14 mouse cellular contexts compared by ENCODE assay signal in genomic region chr14:11857928-11858481, GRCm38 (mm10).
A peak's percentile ranks its signal among the peaks of the same experiment; 100 is the strongest.
DNase-seq lines count a peak whose midpoint lies in the region; ATAC-seq and TF ChIP-seq lines count a peak whose summit lies in the region.
"Had no signal": no experiment of that assay in that cellular context is flagged by ENCODE, and none has a peak within 500 bp of the region (broad histone marks: within the 10 kb centered on the region; RNA-seq: fewer than 3 reads in every experiment).

No protein-coding gene starts in this region.

- no peak overlapping the region; the same call in 1 of the 2 replicates for H3K27ac ChIP-seq in intestine, postnatal 0 days (ENCODE audit: low read depth, low read length)
- no peak overlapping the region for H3K27ac ChIP-seq in intestine, embryonic 16.5 days (ENCODE audit: low read length)
- no peak overlapping the region for H3K27ac ChIP-seq in embryonic facial prominence, embryonic 10.5 days (replicated peaks)
- H3K27ac ChIP-seq: hindbrain, postnatal 0 days; neural tube, embryonic 13.5 days had no signal

- ATAC-seq in intestine, postnatal 0 days, result peak; percentile 33; the same call in 1 of the 2 replicates
- no peak for ATAC-seq in intestine, embryonic 16.5 days
- ATAC-seq: forebrain, postnatal 0 days; hindbrain, postnatal 0 days; midbrain, embryonic 16.5 days had no signal

- no peak overlapping the region for H3K9ac ChIP-seq in intestine, postnatal 0 days (ENCODE audit: low read depth, low read length)
- H3K9ac ChIP-seq in intestine, embryonic 16.5 days (ENCODE audit: low read depth, low read length), result no peak overlapping the region
- H3K9ac ChIP-seq: forebrain, postnatal 0 days; neural tube, embryonic 13.5 days had no signal

- H3K4me2 ChIP-seq in intestine, postnatal 0 days (replicated peaks; ENCODE audit: low read depth), result no peak overlapping the region
- H3K4me2 ChIP-seq in intestine, embryonic 16.5 days (ENCODE audit: low read depth, low read length), result no peak overlapping the region
- H3K4me2 ChIP-seq: neural tube, embryonic 13.5 days had no signal

- H3K4me3 ChIP-seq in intestine, postnatal 0 days (ENCODE audit: low read depth, low read length), result no peak overlapping the region
- H3K4me3 ChIP-seq in intestine, embryonic 16.5 days (ENCODE audit: low read length), result no peak overlapping the region
- no peak overlapping the region for H3K4me3 ChIP-seq in embryonic facial prominence, embryonic 10.5 days
- H3K4me3 ChIP-seq: neural tube, embryonic 13.5 days had no signal

- no peak for TF ChIP-seq CTCF in intestine, postnatal 0 days (IDR thresholded peaks at IDR 0.05; ENCODE audit: low read depth)

- H3K36me3 ChIP-seq in intestine, postnatal 0 days (ENCODE audit: control insufficient read depth, insufficient read depth), result no peaks in the 10 kb centered on the region
- no peaks in the 10 kb centered on the region for H3K36me3 ChIP-seq in intestine, embryonic 16.5 days (ENCODE audit: control insufficient read depth, insufficient read depth, low read length)
- no peaks in the 10 kb centered on the region for H3K36me3 ChIP-seq in embryonic facial prominence, embryonic 10.5 days (replicated peaks)
- H3K36me3 ChIP-seq: neural tube, embryonic 13.5 days had no signal

- H3K9me3 ChIP-seq in intestine, postnatal 0 days (ENCODE audit: control insufficient read depth), result no peaks in the 10 kb centered on the region
- no peaks in the 10 kb centered on the region for H3K9me3 ChIP-seq in intestine, embryonic 16.5 days (ENCODE audit: control insufficient read depth, low read length)
- no peaks in the 10 kb centered on the region for H3K9me3 ChIP-seq in embryonic facial prominence, embryonic 10.5 days
- H3K9me3 ChIP-seq: neural tube, embryonic 13.5 days had no signal

- H3K27me3 ChIP-seq in intestine, postnatal 0 days (replicated peaks; ENCODE audit: control insufficient read depth, insufficient read depth, low read length), result no peaks in the 10 kb centered on the region
- no peaks in the 10 kb centered on the region for H3K27me3 ChIP-seq in intestine, embryonic 16.5 days (replicated peaks; ENCODE audit: control insufficient read depth, insufficient read depth, low read length)
- no peaks in the 10 kb centered on the region for H3K27me3 ChIP-seq in embryonic facial prominence, embryonic 10.5 days (replicated peaks; ENCODE audit: low read depth, poor library complexity, severe bottlenecking)
- H3K27me3 ChIP-seq: neural tube, embryonic 13.5 days had no signal

- no peaks in the 10 kb centered on the region for H3K4me1 ChIP-seq in intestine, postnatal 0 days (replicated peaks; ENCODE audit: control insufficient read depth, insufficient read depth, low read length)
- H3K4me1 ChIP-seq in intestine, embryonic 16.5 days (ENCODE audit: control insufficient read depth, insufficient read depth, low read length), result no peaks in the 10 kb centered on the region
- peaks cover 53% of the 10 kb centered on the region for H3K4me1 ChIP-seq in embryonic facial prominence, embryonic 10.5 days

- WGBS in intestine, postnatal 0 days, result 76% methylated on average over 3 of the region's 3 CpGs
- 76% methylated on average over 3 of the region's 3 CpGs for WGBS in intestine, embryonic 16.5 days
- WGBS in embryonic facial prominence, embryonic 10.5 days, result 44% methylated on average over 3 of the region's 3 CpGs

- peak; percentile 7 for DNase-seq in MN1 (ENCODE audit: low spot score)
- DNase-seq in cerebellum, adult 18-20 months, result peak; percentile 24 to 40
- DNase-seq in embryonic facial prominence, embryonic 10.5 days (ENCODE audit: low spot score), result peak; percentile 34
- no peak for DNase-seq in layer of hippocampus, adult 9-10 months (ENCODE audit: low spot score)
- no peak for DNase-seq in Muller cell, postnatal 12 days (ENCODE audit: inconsistent ontology term)
- DNase-seq: forebrain, postnatal 0 days; gastrocnemius, postnatal 36 days; lung, adult 2 months; spleen, adult 18-20 months had no signal

Comparison
In these comparisons a context has a peak if more than half of its experiments do, and no peak if none do; other contexts are left out.
1. DNase-seq: peak in MN1 (single experiment), cerebellum, adult 18-20 months (2 of 2) and embryonic facial prominence, embryonic 10.5 days (single experiment); none in layer of hippocampus, adult 9-10 months (single experiment) and Muller cell, postnatal 12 days (single experiment).